In genomic region chr1:107977686-107978085, GRCm38 (mm10) we compare ENCODE assay signal across 14 mouse cellular contexts.
"Had no signal": no experiment of that assay in that cellular context is flagged by ENCODE, and none has a peak within 500 bp of the region (broad histone marks: within the 10 kb centered on the region; RNA-seq: fewer than 3 reads in every experiment).

No protein-coding gene starts in this region.

- H3K27ac ChIP-seq: limb, embryonic 12.5 days; liver, embryonic 13.5 days; midbrain, embryonic 13.5 days; neural tube, embryonic 12.5 days had no signal

- H3K4me1 ChIP-seq: limb, embryonic 12.5 days; liver, embryonic 13.5 days; neural tube, embryonic 12.5 days had no signal

- ATAC-seq: liver, postnatal 0 days had no signal

- H3K9me3 ChIP-seq: limb, embryonic 12.5 days; liver, embryonic 13.5 days; midbrain, embryonic 13.5 days; neural tube, embryonic 12.5 days had no signal

- H3K4me3 ChIP-seq: limb, embryonic 12.5 days; liver, embryonic 13.5 days; midbrain, embryonic 13.5 days; myocyte; neural tube, embryonic 12.5 days had no signal

- H3K9ac ChIP-seq: limb, embryonic 12.5 days; liver, embryonic 13.5 days; liver, postnatal 0 days; midbrain, embryonic 13.5 days; neural tube, embryonic 12.5 days had no signal

- H3K4me2 ChIP-seq: limb, embryonic 12.5 days; liver, embryonic 13.5 days; midbrain, embryonic 13.5 days; neural tube, embryonic 12.5 days had no signal

- DNase-seq: kidney, adult 11 months; kidney, postnatal 25 days; liver; liver, embryonic 13.5 days; liver, postnatal 0 days; lung, postnatal 36 days; right cerebral cortex, postnatal 4 days; spleen, adult 18-20 months; thymus, adult 18-20 months; thymus, postnatal 14 days had no signal

- H3K36me3 ChIP-seq: limb, embryonic 12.5 days; liver, embryonic 13.5 days; midbrain, embryonic 13.5 days; neural tube, embryonic 12.5 days had no signal

- H3K27me3 ChIP-seq: limb, embryonic 12.5 days; liver, embryonic 13.5 days; neural tube, embryonic 12.5 days had no signal
